Mouse (Mus musculus) liver, embryonic 14.5 days (tissue): ENCODE data around the gene Cldn7.

Experiments used
- CTCF ChIP-seq: IDR thresholded peaks from 2 replicates; pipeline ENCODE4 v1.5.1; 2016; ENCODE audit warnings: antibody characterized with exemption, low read depth, control low read depth
- EP300 ChIP-seq: IDR thresholded peaks from 2 replicates; pipeline ENCODE4 v1.6.1; 2016; ENCODE audit warnings: antibody characterized with exemption, low read depth

- TF ChIP-seq CTCF (peak; percentile 66), EP300 (no peak)
Observed at GRCm38 (mm10) chr11:69950807-69951459, 13.6 kb upstream of the Cldn7 start.
